In genomic region chr6:13286542-13287273, GRCm38 (mm10) we compare ENCODE assay signal across 7 mouse cellular contexts.
DNase-seq lines count a peak whose midpoint lies in the region; ATAC-seq and TF ChIP-seq lines count a peak whose summit lies in the region.

No protein-coding gene starts in this region.

- ATAC-seq in lung, postnatal 0 days: no peak
- ATAC-seq in embryonic facial prominence, embryonic 13.5 days (ENCODE audit: insufficient number of reproducible peaks, insufficient read depth, low FRiP score, low TSS enrichment, low read depth): 0 out of 2 replicates have a peak, but pooled peaks have one; percentile 38
- ATAC-seq in limb, embryonic 12.5 days (ENCODE audit: insufficient number of reproducible peaks, insufficient read depth, low FRiP score, low TSS enrichment, low read depth): peak; percentile 44; the same call in 1 of the 2 replicates

- H3K36me3 ChIP-seq in lung, postnatal 0 days (ENCODE audit: insufficient read depth, low read length): no peaks in the 10 kb centered on the region
- no peaks in the 10 kb centered on the region for H3K36me3 ChIP-seq in embryonic facial prominence, embryonic 13.5 days
- no peaks in the 10 kb centered on the region for H3K36me3 ChIP-seq in limb, embryonic 12.5 days
- no peaks in the 10 kb centered on the region for H3K36me3 ChIP-seq in heart, embryonic 10.5 days

- H3K27me3 ChIP-seq in lung, postnatal 0 days (replicated peaks; ENCODE audit: insufficient read depth, low read length): no peaks in the 10 kb centered on the region
- no peaks in the 10 kb centered on the region for H3K27me3 ChIP-seq in embryonic facial prominence, embryonic 13.5 days
- H3K27me3 ChIP-seq in limb, embryonic 12.5 days: no peaks in the 10 kb centered on the region
- H3K27me3 ChIP-seq in heart, embryonic 10.5 days (ENCODE audit: insufficient read depth, poor library complexity, severe bottlenecking): no peaks in the 10 kb centered on the region

- TF ChIP-seq CTCF in lung, postnatal 0 days (IDR thresholded peaks at IDR 0.05): peak; percentile 29

- no peak overlapping the region for H3K27ac ChIP-seq in lung, postnatal 0 days (ENCODE audit: low read length)
- H3K27ac ChIP-seq in embryonic facial prominence, embryonic 13.5 days: no peak overlapping the region
- no peak overlapping the region for H3K27ac ChIP-seq in limb, embryonic 12.5 days
- H3K27ac ChIP-seq in heart, embryonic 10.5 days: no peak overlapping the region; the same call in 1 of the 2 replicates

- DNase-seq in lung, postnatal 0 days (ENCODE audit: low spot score): peak; percentile 28
- no peak for DNase-seq in lung, postnatal 14 days
- peak; percentile 6 for DNase-seq in yolk sac, embryonic 10.5 days (ENCODE audit: low spot score)
- DNase-seq in B cell, adult 2 months: no peak
- no peak for DNase-seq in heart, embryonic 10.5 days (ENCODE audit: low spot score)

- WGBS in lung, postnatal 0 days: 51% methylated on average over 6 of the region's 6 CpGs
- WGBS in embryonic facial prominence, embryonic 13.5 days: 45% methylated on average over 6 of the region's 6 CpGs
- 40% methylated on average over 6 of the region's 6 CpGs for WGBS in limb, embryonic 12.5 days
- 64% methylated on average over 6 of the region's 6 CpGs for WGBS in heart, embryonic 10.5 days

- H3K9me3 ChIP-seq in lung, postnatal 0 days (ENCODE audit: low read length): no peaks in the 10 kb centered on the region
- no peaks in the 10 kb centered on the region for H3K9me3 ChIP-seq in embryonic facial prominence, embryonic 13.5 days
- no peaks in the 10 kb centered on the region for H3K9me3 ChIP-seq in limb, embryonic 12.5 days
- no peaks in the 10 kb centered on the region for H3K9me3 ChIP-seq in heart, embryonic 10.5 days

- TF ChIP-seq EP300 in lung, postnatal 0 days (IDR thresholded peaks at IDR 0.05): no peak

- no peak overlapping the region for H3K9ac ChIP-seq in lung, postnatal 0 days (replicated peaks; ENCODE audit: low read depth)
- no peak overlapping the region for H3K9ac ChIP-seq in embryonic facial prominence, embryonic 13.5 days
- 0 out of 2 replicates have a peak overlapping the region, but pooled peaks have one; percentile 31 for H3K9ac ChIP-seq in limb, embryonic 12.5 days (replicated peaks)

- no peaks in the 10 kb centered on the region for H3K4me1 ChIP-seq in lung, postnatal 0 days (ENCODE audit: insufficient read depth, low read depth, low read length)
- H3K4me1 ChIP-seq in embryonic facial prominence, embryonic 13.5 days: 0 out of 2 replicates have a peak, but pooled peaks cover 4% of the 10 kb centered on the region
- H3K4me1 ChIP-seq in limb, embryonic 12.5 days (replicated peaks): no peaks in the 10 kb centered on the region; the same call in 1 of the 2 replicates
- H3K4me1 ChIP-seq in heart, embryonic 10.5 days: 0 out of 2 replicates have a peak, but pooled peaks cover 3% of the 10 kb centered on the region

- no peak overlapping the region for H3K4me2 ChIP-seq in lung, postnatal 0 days (replicated peaks; ENCODE audit: low read depth, low read length)
- H3K4me2 ChIP-seq in embryonic facial prominence, embryonic 13.5 days: peak overlapping the region; percentile 18; the same call in 1 of the 2 replicates
- 0 out of 2 replicates have a peak overlapping the region, but pooled peaks have one; percentile 21 for H3K4me2 ChIP-seq in limb, embryonic 12.5 days

- no peak overlapping the region for H3K4me3 ChIP-seq in lung, postnatal 0 days (ENCODE audit: low read depth, low read length)
- no peak overlapping the region for H3K4me3 ChIP-seq in embryonic facial prominence, embryonic 13.5 days
- no peak overlapping the region for H3K4me3 ChIP-seq in limb, embryonic 12.5 days (replicated peaks)
- H3K4me3 ChIP-seq in heart, embryonic 10.5 days: no peak overlapping the region

Comparison
In these comparisons a context has a peak if more than half of its experiments do, and no peak if none do; other contexts are left out.
1. DNase-seq: peak in lung, postnatal 0 days (single experiment) and yolk sac, embryonic 10.5 days (single experiment); none in lung, postnatal 14 days (single experiment), B cell, adult 2 months (0 of 2) and heart, embryonic 10.5 days (single experiment).